Mouse (Mus musculus) liver, adult 2 months (tissue): ENCODE measurements around the gene Pih1d3. TPM values are rescaled to one million over a fixed set of nuclear protein-coding genes. Genes with fewer than 3 reads are reported as not detected.

Experiments
- DNase-seq: peaks from one replicate; pipeline ENCODE4 v3.0.0-alpha.2; 2011; ENCODE audit warnings: low read depth, low spot score; ENCODE audit errors: extremely low read depth
- H3K27ac ChIP-seq: fragments of 200-500 bp; replicated peaks from 2 replicates; pipeline ENCODE4 v1.5.1; 2012; ENCODE audit warnings: low read depth, mild to moderate bottlenecking, control low read depth, inconsistent platforms, low read length; ENCODE audit not compliant: insufficient read depth
- H3K27me3 ChIP-seq: fragments of 200-500 bp; 2 replicates; pipeline ENCODE4 v1.6.1; 2012; ENCODE audit warnings: mild to moderate bottlenecking, moderate library complexity, low read length, inconsistent platforms; ENCODE audit not compliant: control insufficient read depth, insufficient read depth
- H3K36me3 ChIP-seq: fragments of 200-500 bp; 2 replicates; pipeline ENCODE4 v1.6.1; 2012; ENCODE audit warnings: low read length, inconsistent platforms; ENCODE audit not compliant: control insufficient read depth, insufficient read depth
- H3K4me1 ChIP-seq: fragments of 200-500 bp; 2 replicates; pipeline ENCODE4 v1.6.1; 2011; ENCODE audit warnings: low read length; ENCODE audit not compliant: control insufficient read depth, insufficient read depth
- H3K4me3 ChIP-seq: fragments of 200-500 bp; 2 replicates; pipeline ENCODE4 v1.5.1; 2011; ENCODE audit warnings: low read depth, mild to moderate bottlenecking, control low read depth, low read length, moderate library complexity; ENCODE audit not compliant: insufficient read depth
- H3K79me2 ChIP-seq: fragments of 200-500 bp; 2 replicates; pipeline ENCODE4 v1.6.1; 2012; ENCODE audit warnings: inconsistent platforms, mild to moderate bottlenecking, low read length, moderate library complexity; ENCODE audit not compliant: control insufficient read depth, insufficient read depth
- H3K9ac ChIP-seq: fragments of 200-500 bp; 2 replicates; pipeline ENCODE4 v1.6.1; 2012; ENCODE audit warnings: low read depth, mild to moderate bottlenecking, control low read depth, inconsistent platforms, low read length
- CTCF ChIP-seq: fragments of 200-500 bp; IDR thresholded peaks from 2 replicates; pipeline ENCODE4 v1.5.1; 2011; ENCODE audit warnings: low read depth, low read length, control low read depth
- POLR2A ChIP-seq: fragments of 200-500 bp; IDR thresholded peaks from 2 replicates; pipeline ENCODE4 v1.6.1; 2011; ENCODE audit warnings: low read length, control low read depth; ENCODE audit not compliant: insufficient read depth; ENCODE audit errors: extremely low read depth
- WGBS: fragments of 180-500 bp; shearing (Covaris S2); methylation state at CpG from one replicate; pipeline ENCODE4 v1.1.7; 2018; 5-methylcytosine and 5-hydroxymethylcytosine counted together
- polyA plus RNA-seq: library from polyadenylated mRNA; depleted of rRNA; stranded (reverse); fragments of >200 nt; gene quantifications from 2 replicates; pipeline ENCODE4 v1.2.3, GENCODE M21; 2012; rRNA removed
- total RNA-seq: library from RNA; depleted of rRNA; stranded (reverse); fragments of >200 nt; gene quantifications from 2 replicates; pipeline ENCODE4 v1.2.3, GENCODE M21; 2014; rRNA removed

The Pih1d3 gene
- total RNA-seq (not detected in 2 replicates), polyA plus RNA-seq (not detected in 2 replicates)

GRCm38 (mm10) chr1:31222564-31222963, at the start of gene Pih1d3, which contains the start of gene 4931428L18Rik:
Gene Pih1d3 (plus strand): TSS chr1:31222838.
Gene 4931428L18Rik (minus strand): TSS chr1:31222684.
- Histone ChIP-seq H3K4me1 (no peaks in the 10 kb centered on the region), H3K27me3 (no peaks in the 10 kb centered on the region), H3K27ac (no peak within 1 kb of the TSS), H3K4me3 (no peak within 1 kb of the TSS), H3K36me3 (no peaks in the 10 kb centered on the region), H3K79me2 (no peaks in the 10 kb centered on the region), H3K9ac (no peak within 1 kb of the TSS)
- 82% methylated on average over 7 of the region's 7 CpGs for WGBS
- DNase-seq: no peak
- TF ChIP-seq CTCF (no peak), POLR2A (no peak)

GRCm38 (mm10) chr1:31175401-31175800, 47.2 kb upstream of the Pih1d3 start:
- Histone ChIP-seq H3K4me1 (no peaks in the 10 kb centered on the region), H3K36me3 (no peaks in the 10 kb centered on the region), H3K9ac (no peak overlapping the region), H3K4me3 (no peak overlapping the region), H3K27ac (no peak overlapping the region), H3K79me2 (no peaks in the 10 kb centered on the region), H3K27me3 (no peaks in the 10 kb centered on the region)
- no peak for TF ChIP-seq POLR2A
- TF ChIP-seq CTCF: no peak
- 36% methylated on average over 3 of the region's 3 CpGs for WGBS
- peak; percentile 60 for DNase-seq

GRCm38 (mm10) chr1:31176101-31176500, 46.5 kb upstream of the Pih1d3 start, which contains the start of gene Lgsn:
Gene Lgsn (plus strand): TSS chr1:31176401.
- TF ChIP-seq CTCF (no peak), POLR2A (no peak)
- Histone ChIP-seq H3K36me3 (no peaks in the 10 kb centered on the region), H3K4me3 (no peak within 1 kb of the TSS), H3K27me3 (no peaks in the 10 kb centered on the region), H3K27ac (no peak within 1 kb of the TSS), H3K79me2 (no peaks in the 10 kb centered on the region), H3K9ac (no peak within 1 kb of the TSS), H3K4me1 (no peaks in the 10 kb centered on the region)
- WGBS: 77% methylated on average over 5 of the region's 5 CpGs
- DNase-seq: no peak

- H3K27ac ChIP-seq: no peak overlapping the region
- no peak for DNase-seq
- no peaks in the 10 kb centered on the region for H3K4me1 ChIP-seq
- H3K4me3 ChIP-seq: no peak overlapping the region
- no peaks in the 10 kb centered on the region for H3K36me3 ChIP-seq
- no peak overlapping the region for H3K9ac ChIP-seq
- H3K79me2 ChIP-seq: no peaks in the 10 kb centered on the region
- no peaks in the 10 kb centered on the region for H3K27me3 ChIP-seq
- WGBS: 79% methylated on average over 1 of the region's 1 CpGs
- no peak for TF ChIP-seq CTCF
- TF ChIP-seq POLR2A: no peak
Measured at GRCm38 (mm10) chr1:31178264-31178663, 44.4 kb upstream of the Pih1d3 start.

- Histone ChIP-seq H3K36me3 (no peaks in the 10 kb centered on the region), H3K9ac (no peak overlapping the region), H3K27ac (no peak overlapping the region), H3K79me2 (no peaks in the 10 kb centered on the region), H3K4me3 (no peak overlapping the region), H3K27me3 (no peaks in the 10 kb centered on the region), H3K4me1 (no peaks in the 10 kb centered on the region)
- WGBS: 72% methylated on average over 10 of the region's 10 CpGs
- TF ChIP-seq POLR2A: no peak
- no peak for TF ChIP-seq CTCF
- no peak for DNase-seq
Measured at GRCm38 (mm10) chr1:31190237-31190866, 32.3 kb upstream of the Pih1d3 start.

GRCm38 (mm10) chr1:31195633-31196032, 27.0 kb upstream of the Pih1d3 start:
- H3K4me3 ChIP-seq: no peak overlapping the region
- no peak for DNase-seq
- 74% methylated on average over 1 of the region's 1 CpGs for WGBS

More at GRCm38 (mm10) chr1:31195633-31196032, 27.0 kb upstream of the Pih1d3 start:
- Histone ChIP-seq H3K27me3 (no peaks in the 10 kb centered on the region), H3K79me2 (no peaks in the 10 kb centered on the region), H3K9ac (no peak overlapping the region), H3K36me3 (no peaks in the 10 kb centered on the region), H3K27ac (no peak overlapping the region), H3K4me1 (no peaks in the 10 kb centered on the region)
- TF ChIP-seq CTCF (no peak), POLR2A (no peak)
